Mouse (Mus musculus) cortical plate, adult 2 months (tissue): Measurements from ENCODE around the gene Dpy30. TPM values are rescaled to one million over a fixed set of nuclear protein-coding genes. Genes with fewer than 3 reads are reported as not detected.
"Not testable (repeated sequence)": the region's sequence is repeated elsewhere in the genome, so short reads cannot be mapped to it uniquely, and the experiment has no call there.

Experiments
- H3K27ac ChIP-seq: fragments of 200-500 bp; 2 replicates; pipeline ENCODE4 v1.5.1; 2012; ENCODE audit warnings: low read length, control low read depth, inconsistent platforms; ENCODE audit not compliant: insufficient read depth
- H3K4me1 ChIP-seq: fragments of 200-500 bp; 2 replicates; pipeline ENCODE4 v1.6.1; 2011; ENCODE audit warnings: low read length; ENCODE audit not compliant: control insufficient read depth, insufficient read depth
- H3K4me3 ChIP-seq: fragments of 200-500 bp; 2 replicates; pipeline ENCODE4 v1.5.1; 2011; ENCODE audit warnings: mild to moderate bottlenecking, low read length, control low read depth; ENCODE audit not compliant: insufficient read depth
- CTCF ChIP-seq: fragments of 200-500 bp; IDR thresholded peaks from 2 replicates; pipeline ENCODE4 v1.5.1; 2011; ENCODE audit warnings: mild to moderate bottlenecking, control low read depth, low read length; ENCODE audit not compliant: insufficient read depth; ENCODE audit errors: extremely low read depth
- POLR2A ChIP-seq: fragments of 200-500 bp; IDR thresholded peaks from 2 replicates; pipeline ENCODE4 v1.6.1; 2011; ENCODE audit warnings: mild to moderate bottlenecking, low read length, control low read depth; ENCODE audit not compliant: insufficient read depth; ENCODE audit errors: extremely low read depth
- polyA plus RNA-seq: library from polyadenylated mRNA; depleted of rRNA; stranded (reverse); fragments of >200 nt; gene quantifications from 2 replicates; pipeline ENCODE4 v1.2.3, GENCODE M21; 2012

Dpy30 gene
- polyA plus RNA-seq, 1 experiment, result 69.4 TPM

- peaks cover 2% of the 10 kb centered on the region; the same call in 1 of the 2 replicates for H3K4me1 ChIP-seq
- peak overlapping the region; percentile 79 for H3K4me3 ChIP-seq
- peak overlapping the region; percentile 69 for H3K27ac ChIP-seq
- no peak for TF ChIP-seq CTCF
- peak; percentile 67; the same call in 1 of the 2 replicates for TF ChIP-seq POLR2A
These were observed 7.4 kb downstream of the Dpy30 start for GRCm38 (mm10) chr17:74316309-74316863.

DNA sequence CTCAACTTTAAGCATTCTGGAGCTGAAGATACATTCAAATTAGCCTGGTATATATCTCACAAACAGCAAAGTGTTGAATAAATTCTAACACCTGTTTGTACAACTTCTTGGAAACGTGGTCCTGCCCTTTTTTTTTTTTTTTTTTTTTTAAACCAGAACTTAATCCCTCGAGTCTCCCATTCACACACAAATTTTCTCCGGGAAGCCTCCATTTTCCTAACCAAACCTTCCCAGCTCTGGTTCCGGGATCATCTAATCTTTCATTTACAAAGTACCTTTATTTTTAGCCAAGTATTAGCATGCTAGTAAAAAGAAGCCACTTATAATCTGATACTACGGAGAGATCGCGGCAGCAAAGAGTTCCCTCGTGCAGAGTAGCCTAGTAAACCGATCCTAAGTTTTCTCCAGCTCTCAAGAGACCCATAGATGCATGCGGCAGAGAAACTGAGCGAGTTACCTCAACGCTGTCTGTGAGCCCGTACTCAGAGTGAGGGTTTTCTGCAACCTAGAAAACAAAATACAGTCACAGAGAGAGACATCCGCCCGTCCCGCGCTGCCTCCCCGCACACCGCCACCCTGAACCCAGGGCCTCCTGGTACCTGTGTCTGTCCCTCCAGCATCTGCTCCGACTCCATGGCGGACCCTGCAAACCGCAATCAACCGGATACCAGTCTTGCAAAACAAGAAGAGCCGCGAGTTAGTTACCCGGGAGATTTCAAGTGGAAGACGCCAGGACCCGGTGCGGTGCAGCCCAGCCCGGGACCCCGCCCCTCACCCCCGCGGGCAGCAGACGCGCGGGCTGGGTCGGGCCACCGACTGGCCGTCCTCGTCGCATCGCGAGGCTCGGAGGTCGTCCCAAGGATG, 8.1 kb downstream of the Dpy30 start:
- no peak for TF ChIP-seq CTCF
- TF ChIP-seq POLR2A, result no peak
- Histone ChIP-seq H3K4me3 (peak overlapping the region; percentile 79), H3K27ac (no peak overlapping the region; the same call in 1 of the 2 replicates), H3K4me1 (peaks cover 2% of the 10 kb centered on the region; the same call in 1 of the 2 replicates)

GRCm38 (mm10) chr17:74306021-74306420, 17.7 kb downstream of the Dpy30 start:
- no peak overlapping the region for H3K27ac ChIP-seq
- H3K4me3 ChIP-seq, result no peak overlapping the region
- TF ChIP-seq POLR2A (no peak), CTCF (no peak)
- no peaks in the 10 kb centered on the region for H3K4me1 ChIP-seq

DNA sequence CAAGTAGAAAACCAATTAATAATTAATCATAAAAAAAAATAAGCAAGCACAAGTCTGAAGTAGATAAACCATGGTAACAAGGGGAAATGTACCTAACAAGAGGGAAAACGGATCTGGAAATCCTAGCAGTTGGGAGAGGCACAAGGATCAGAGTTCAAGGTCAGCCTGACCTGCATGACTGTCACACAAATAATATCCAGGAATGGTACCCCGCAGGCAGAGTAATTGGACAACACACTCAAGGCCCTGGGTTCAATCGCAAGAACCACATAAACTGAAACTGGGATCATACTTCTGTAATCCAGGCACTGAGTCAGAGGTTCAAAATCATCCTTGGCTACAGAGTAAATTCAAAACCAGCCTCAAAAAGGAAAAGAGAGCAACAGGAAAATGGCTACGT, 18.1 kb downstream of the Dpy30 start:
- H3K4me1 ChIP-seq, result no peaks in the 10 kb centered on the region
- H3K27ac ChIP-seq, result no peak overlapping the region
- no peak overlapping the region for H3K4me3 ChIP-seq
- TF ChIP-seq POLR2A (no peak), CTCF (no peak)

DNA sequence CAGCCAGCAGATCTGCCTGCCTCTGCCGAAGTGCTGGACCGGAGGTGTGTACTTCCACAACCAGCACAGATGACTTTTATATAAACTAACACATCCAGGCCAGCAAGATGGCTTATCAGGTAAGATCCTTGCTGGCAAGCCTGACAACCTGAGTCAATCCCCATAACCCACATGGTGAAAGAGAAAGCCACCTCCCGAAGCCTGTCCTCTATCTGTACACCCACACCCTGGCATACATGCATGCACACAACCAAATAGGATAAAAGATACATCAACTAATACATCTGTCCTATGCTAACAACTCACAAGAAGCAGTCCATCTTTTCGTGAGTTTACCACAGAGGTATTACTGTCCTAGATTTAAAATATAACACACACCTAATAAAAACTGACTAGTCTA, 19.7 kb downstream of the Dpy30 start:
- Histone ChIP-seq H3K27ac (no peak overlapping the region), H3K4me1 (no peaks in the 10 kb centered on the region), H3K4me3 (no peak overlapping the region)
- TF ChIP-seq POLR2A (no peak), CTCF (no peak)

GRCm38 (mm10) chr17:74300089-74300488, 23.7 kb downstream of the Dpy30 start:
- Histone ChIP-seq H3K4me3 (no peak overlapping the region), H3K4me1 (no peaks in the 10 kb centered on the region), H3K27ac (no peak overlapping the region)
- no peak for TF ChIP-seq POLR2A
- TF ChIP-seq CTCF, result no peak

DNA sequence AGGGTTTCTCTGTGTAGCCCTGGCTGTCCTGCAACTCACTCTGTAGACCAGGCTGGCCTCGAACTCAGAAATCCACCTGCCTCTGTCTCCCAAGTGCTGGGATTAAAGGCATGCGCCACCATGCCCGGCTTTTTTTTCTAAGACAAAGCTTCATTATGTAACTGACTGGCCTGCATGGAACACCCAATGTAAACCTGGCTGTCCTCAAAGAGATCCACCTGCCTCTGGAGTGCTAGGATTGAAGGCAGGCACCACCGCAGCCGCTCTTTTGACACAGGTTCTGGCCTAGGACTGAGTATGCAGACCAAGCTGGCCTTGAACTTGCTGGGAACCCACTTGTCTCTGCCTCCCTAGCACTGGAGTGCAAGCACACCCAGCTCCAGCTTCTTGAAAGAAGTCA, 26.8 kb downstream of the Dpy30 start:
- not testable (repeated sequence) for H3K27ac ChIP-seq, H3K4me1 ChIP-seq, H3K4me3 ChIP-seq

DNA sequence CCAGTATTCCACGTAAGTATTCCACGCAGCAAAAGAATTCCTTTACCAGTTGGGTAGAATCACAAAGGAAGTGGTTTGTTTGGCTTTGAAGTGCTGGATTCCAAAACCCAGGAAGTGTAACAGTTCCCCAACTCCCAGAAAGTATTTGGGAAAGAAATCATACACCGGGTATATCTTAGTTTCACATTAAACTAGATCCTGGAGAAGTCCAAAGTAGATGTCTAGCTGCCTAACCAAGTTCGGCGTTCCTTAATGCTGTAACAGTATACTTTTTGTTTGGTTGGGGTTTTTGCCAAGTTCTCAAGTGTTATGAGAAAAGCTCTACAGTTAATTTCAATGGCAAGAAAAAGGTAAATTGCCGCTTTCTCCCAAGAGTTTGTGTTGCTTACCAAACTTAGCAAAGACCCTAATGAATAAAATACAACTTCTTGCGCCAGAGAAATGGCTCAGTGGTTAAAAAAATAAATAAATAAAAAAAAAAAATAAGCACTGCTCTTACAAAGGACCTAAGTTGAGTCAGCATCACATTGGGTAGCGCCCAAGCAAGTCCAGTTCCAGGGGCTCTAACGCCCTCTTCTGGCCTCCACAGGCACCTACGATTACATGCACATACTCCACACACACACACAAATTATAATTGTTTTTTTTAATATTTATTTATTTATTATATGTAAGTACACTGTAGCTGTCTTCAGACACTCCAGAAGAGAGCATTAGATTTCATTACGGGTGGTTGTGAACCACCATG, 27.5 kb downstream of the Dpy30 start:
- no peak for TF ChIP-seq CTCF
- TF ChIP-seq POLR2A, result no peak
- Histone ChIP-seq H3K27ac (peak overlapping the region; percentile 85; the same call in 1 of the 2 replicates), H3K4me1 (no peaks in the 10 kb centered on the region), H3K4me3 (peak overlapping the region; percentile 82)

DNA sequence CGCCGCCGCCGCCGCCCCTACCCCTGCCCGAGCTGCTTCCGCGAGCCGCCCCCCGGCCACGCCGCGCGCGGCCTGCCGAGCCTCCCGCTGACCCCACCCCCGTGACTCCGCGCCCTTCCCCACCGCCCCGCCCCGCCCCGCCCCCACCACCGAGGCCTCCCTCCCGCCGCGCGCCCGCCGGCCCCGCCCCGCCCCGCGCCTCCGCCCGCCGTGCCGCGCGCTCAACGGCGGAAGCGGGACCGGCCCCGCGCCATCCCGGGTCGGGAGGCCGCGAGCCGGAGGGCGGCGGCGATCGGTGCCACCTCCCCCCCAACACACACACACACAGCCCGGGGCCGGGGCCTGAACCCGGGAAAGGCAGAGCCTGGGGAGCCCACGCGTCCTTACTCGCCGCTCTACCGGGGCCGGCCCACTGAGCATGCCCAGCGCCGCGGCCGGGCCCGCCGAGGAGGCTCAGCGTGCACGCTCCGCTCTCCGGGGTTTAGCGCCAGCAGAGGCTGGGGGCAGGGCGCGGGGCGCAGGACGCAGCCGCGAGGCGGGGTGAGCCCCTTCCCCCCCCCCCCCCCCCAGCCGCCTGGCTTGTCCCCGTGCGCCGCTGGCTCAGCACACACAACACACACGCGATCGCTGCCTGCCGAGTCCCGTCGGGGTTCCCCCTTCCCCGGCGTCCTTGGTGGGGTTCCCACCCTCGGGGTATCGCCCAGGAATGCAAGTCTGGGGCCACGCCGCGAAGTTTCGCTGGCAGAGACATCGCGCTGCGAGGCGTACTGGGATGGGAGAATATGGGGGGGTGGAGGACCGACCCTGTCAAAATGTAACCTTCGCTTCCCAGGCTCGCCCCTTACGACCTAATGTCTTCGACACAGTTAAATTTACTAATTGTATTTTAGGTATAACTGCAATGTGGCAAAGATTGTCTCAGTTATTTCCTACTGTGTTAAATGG, 28.4 kb downstream of the Dpy30 start, which contains the start of gene Memo1:
TSS of gene Memo1 (minus strand) at position 496 of the 945 bp plus-strand sequence.
- TF ChIP-seq POLR2A (no peak), CTCF (no peak)
- H3K4me3 ChIP-seq, result peak within 1 kb of the TSS; percentile 82
- H3K4me1 ChIP-seq, result no peaks in the 10 kb centered on the region; the same call in 1 of the 2 replicates
- H3K27ac ChIP-seq, result peak within 1 kb of the TSS; percentile 99
